Mouse (Mus musculus) embryonic fibroblast, embryonic 13.5 days (primary cell): ENCODE results near the gene Figla.

Experiments
- CTCF ChIP-seq: IDR thresholded peaks from 2 replicates; pipeline ENCODE4 v1.5.1; 2011; ENCODE audit warnings: mild to moderate bottlenecking, control low read depth, low read length, moderate library complexity, borderline replicate concordance; ENCODE audit not compliant: insufficient read depth
- POLR2A ChIP-seq: IDR thresholded peaks from 2 replicates; pipeline ENCODE4 v1.6.1; 2011; ENCODE audit warnings: low read depth, mild to moderate bottlenecking, control low read depth, low read length, moderate library complexity

DNA sequence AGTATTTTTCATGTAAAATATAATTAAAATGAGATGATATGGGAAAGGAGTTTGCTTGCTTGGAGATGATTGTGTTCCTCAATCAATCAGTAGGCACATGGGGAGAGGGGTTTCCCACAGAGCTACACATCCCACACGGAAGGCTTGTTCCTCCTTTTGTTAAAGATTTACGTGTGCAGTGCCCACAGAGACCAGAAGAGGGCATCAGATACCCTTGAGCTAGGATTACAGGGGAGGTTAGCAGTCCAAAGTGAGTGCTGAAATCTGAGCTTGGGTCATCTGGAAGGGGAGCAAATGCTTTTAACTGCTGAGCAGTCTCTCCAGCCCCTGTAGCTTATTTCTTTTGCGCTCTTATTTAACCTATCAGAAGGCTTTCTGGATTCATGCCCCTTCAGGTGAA is 5.0 kb downstream of the Figla start:
- TF ChIP-seq CTCF, result no peak
- no peak for TF ChIP-seq POLR2A
